Mouse (Mus musculus): ENCODE data around the gene Cfap299. TPM values are rescaled to one million over a fixed set of nuclear protein-coding genes. Genes with fewer than 3 reads are reported as not detected.

Gene Cfap299
- polyA plus RNA-seq, 1 experiment from 2014 or later: 0.37 TPM

GRCm38 (mm10) chr5:98613511-98613910 is 284.4 kb downstream of the Cfap299 start:
- Histone ChIP-seq H3K9me3 (replicated peaks) (no peaks in the 10 kb centered on the region), H3K4me1 (0 out of 2 replicates have a peak, but pooled peaks cover 5% of the 10 kb centered on the region), H3K4me3 (no peak overlapping the region), H3K27me3 (ENCODE audit: low read depth, poor library complexity, severe bottlenecking) (no peaks in the 10 kb centered on the region), H3K36me3 (no peaks in the 10 kb centered on the region), H3K27ac (replicated peaks) (no peak overlapping the region)
- no peak for DNase-seq (ENCODE audit: low spot score)
- 94% methylated on average over 5 of the region's 5 CpGs for WGBS

GRCm38 (mm10) chr5:98616902-98617301 is 287.8 kb downstream of the Cfap299 start:
- H3K4me3 ChIP-seq: no peak overlapping the region
- no peak for DNase-seq (ENCODE audit: low spot score)
- H3K27me3 ChIP-seq (ENCODE audit: low read depth, poor library complexity, severe bottlenecking): no peaks in the 10 kb centered on the region
- H3K4me1 ChIP-seq: 0 out of 2 replicates have a peak, but pooled peaks cover 5% of the 10 kb centered on the region
- H3K27ac ChIP-seq (replicated peaks): no peak overlapping the region
- no peaks in the 10 kb centered on the region for H3K36me3 ChIP-seq
- H3K9me3 ChIP-seq (replicated peaks): no peaks in the 10 kb centered on the region
- WGBS: 75% methylated on average over 3 of the region's 3 CpGs

GRCm38 (mm10) chr5:98617416-98617815 is 288.3 kb downstream of the Cfap299 start:
- Histone ChIP-seq H3K9me3 (replicated peaks) (no peaks in the 10 kb centered on the region), H3K27me3 (ENCODE audit: low read depth, poor library complexity, severe bottlenecking) (no peaks in the 10 kb centered on the region), H3K36me3 (no peaks in the 10 kb centered on the region), H3K4me1 (0 out of 2 replicates have a peak, but pooled peaks cover 5% of the 10 kb centered on the region), H3K4me3 (no peak overlapping the region), H3K27ac (replicated peaks) (no peak overlapping the region)
- WGBS: 89% methylated on average over 4 of the region's 4 CpGs
- DNase-seq (ENCODE audit: low spot score): no peak

GRCm38 (mm10) chr5:98650345-98650744 is 321.2 kb downstream of the Cfap299 start:
- Histone ChIP-seq H3K27me3 (ENCODE audit: low read depth, poor library complexity, severe bottlenecking) (no peaks in the 10 kb centered on the region), H3K4me3 (no peak overlapping the region), H3K4me1 (no peaks in the 10 kb centered on the region), H3K27ac (replicated peaks) (no peak overlapping the region), H3K36me3 (no peaks in the 10 kb centered on the region), H3K9me3 (replicated peaks) (no peaks in the 10 kb centered on the region)
- no peak for DNase-seq (ENCODE audit: low spot score)

- no peak overlapping the region for H3K27ac ChIP-seq (replicated peaks)
- 92% methylated on average over 5 of the region's 5 CpGs for WGBS
- no peaks in the 10 kb centered on the region for H3K4me1 ChIP-seq
- no peaks in the 10 kb centered on the region for H3K9me3 ChIP-seq (replicated peaks)
- no peaks in the 10 kb centered on the region for H3K27me3 ChIP-seq (ENCODE audit: low read depth, poor library complexity, severe bottlenecking)
- no peak for DNase-seq (ENCODE audit: low spot score)
- no peak overlapping the region for H3K4me3 ChIP-seq
- H3K36me3 ChIP-seq: no peaks in the 10 kb centered on the region
Observed at GRCm38 (mm10) chr5:98651049-98651448, 321.9 kb downstream of the Cfap299 start.

GRCm38 (mm10) chr5:98688254-98688653 is 359.1 kb downstream of the Cfap299 start:
- DNase-seq (ENCODE audit: low spot score): no peak
- Histone ChIP-seq H3K4me3 (no peak overlapping the region), H3K36me3 (no peaks in the 10 kb centered on the region), H3K9me3 (replicated peaks) (no peaks in the 10 kb centered on the region), H3K27me3 (ENCODE audit: low read depth, poor library complexity, severe bottlenecking) (no peaks in the 10 kb centered on the region), H3K27ac (replicated peaks) (no peak overlapping the region), H3K4me1 (no peaks in the 10 kb centered on the region)
- 95% methylated on average over 5 of the region's 5 CpGs for WGBS

- Histone ChIP-seq H3K4me3 (no peak overlapping the region), H3K4me1 (no peaks in the 10 kb centered on the region), H3K27ac (replicated peaks) (no peak overlapping the region), H3K9me3 (replicated peaks) (no peaks in the 10 kb centered on the region), H3K27me3 (ENCODE audit: low read depth, poor library complexity, severe bottlenecking) (no peaks in the 10 kb centered on the region), H3K36me3 (no peaks in the 10 kb centered on the region)
- no peak for DNase-seq (ENCODE audit: low spot score)
- 64% methylated on average over 5 of the region's 5 CpGs for WGBS
Observed at GRCm38 (mm10) chr5:98692070-98692469, 363.0 kb downstream of the Cfap299 start.

GRCm38 (mm10) chr5:98696336-98696735 is 367.2 kb downstream of the Cfap299 start:
- Histone ChIP-seq H3K4me1 (peaks cover 2% of the 10 kb centered on the region; the same call in 1 of the 2 replicates), H3K4me3 (no peak overlapping the region), H3K36me3 (no peaks in the 10 kb centered on the region), H3K27ac (replicated peaks) (no peak overlapping the region), H3K9me3 (replicated peaks) (no peaks in the 10 kb centered on the region), H3K27me3 (ENCODE audit: low read depth, poor library complexity, severe bottlenecking) (no peaks in the 10 kb centered on the region)
- WGBS: 80% methylated on average over 8 of the region's 8 CpGs
- no peak for DNase-seq (ENCODE audit: low spot score)

DNA sequence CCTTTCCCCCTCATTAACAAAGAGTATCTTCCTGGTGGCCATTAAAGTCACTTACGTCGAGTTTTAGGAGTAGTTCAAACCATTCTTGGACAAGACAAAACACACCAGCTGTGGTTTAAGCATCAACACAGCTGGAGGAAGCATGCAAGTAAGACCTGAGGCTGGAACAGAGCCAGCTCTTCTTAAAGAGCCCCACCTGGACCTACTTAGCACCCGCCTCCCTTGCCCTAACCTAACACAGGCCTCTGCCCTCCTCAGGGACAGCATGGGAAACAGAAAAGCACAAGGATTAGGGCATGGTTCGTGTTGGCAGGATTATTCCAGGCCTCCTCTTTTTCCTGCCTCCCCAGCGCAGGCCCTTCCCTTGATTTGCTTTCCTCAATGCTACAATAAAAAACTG is 374.9 kb downstream of the Cfap299 start:
- peaks cover 7% of the 10 kb centered on the region; the same call in 1 of the 2 replicates for H3K4me1 ChIP-seq

DNA sequence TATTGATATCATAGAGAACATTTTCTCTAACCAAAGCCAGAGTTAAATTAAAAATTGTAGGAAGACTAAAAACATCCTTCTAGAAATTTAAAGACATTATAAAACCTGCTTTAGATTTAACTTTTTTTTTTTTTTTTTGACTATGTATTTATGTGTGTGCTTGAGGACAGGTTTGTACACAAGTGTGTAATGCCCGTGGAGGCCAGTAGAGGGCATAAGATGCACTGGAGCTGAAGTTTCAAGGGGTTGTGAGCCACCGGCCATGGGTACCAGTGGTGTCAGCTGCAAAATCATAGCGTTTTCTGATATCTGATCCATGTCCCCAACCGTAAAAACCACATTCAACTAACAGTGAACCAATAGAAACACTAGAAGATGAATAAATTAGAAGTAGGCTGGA is 377.5 kb downstream of the Cfap299 start:
- Histone ChIP-seq H3K9me3 (replicated peaks) (no peaks in the 10 kb centered on the region), H3K4me1 (0 out of 2 replicates have a peak, but pooled peaks cover 4% of the 10 kb centered on the region), H3K36me3 (no peaks in the 10 kb centered on the region), H3K27me3 (ENCODE audit: low read depth, poor library complexity, severe bottlenecking) (no peaks in the 10 kb centered on the region), H3K27ac (replicated peaks) (no peak overlapping the region), H3K4me3 (no peak overlapping the region)
- DNase-seq (ENCODE audit: low spot score): no peak
- WGBS: 78% methylated on average over 4 of the region's 4 CpGs

More for the DNA sequence above, 374.9 kb downstream of the Cfap299 start:
- no peak overlapping the region for H3K4me3 ChIP-seq
- H3K36me3 ChIP-seq: no peaks in the 10 kb centered on the region
- WGBS: 63% methylated on average over 5 of the region's 5 CpGs
- DNase-seq (ENCODE audit: low spot score): no peak
- H3K27ac ChIP-seq (replicated peaks): no peak overlapping the region
- H3K9me3 ChIP-seq (replicated peaks): no peaks in the 10 kb centered on the region
- H3K27me3 ChIP-seq (ENCODE audit: low read depth, poor library complexity, severe bottlenecking): no peaks in the 10 kb centered on the region

GRCm38 (mm10) chr5:98715392-98715791 is 386.3 kb downstream of the Cfap299 start:
- H3K4me3 ChIP-seq: no peak overlapping the region
- 87% methylated on average over 2 of the region's 2 CpGs for WGBS

DNA sequence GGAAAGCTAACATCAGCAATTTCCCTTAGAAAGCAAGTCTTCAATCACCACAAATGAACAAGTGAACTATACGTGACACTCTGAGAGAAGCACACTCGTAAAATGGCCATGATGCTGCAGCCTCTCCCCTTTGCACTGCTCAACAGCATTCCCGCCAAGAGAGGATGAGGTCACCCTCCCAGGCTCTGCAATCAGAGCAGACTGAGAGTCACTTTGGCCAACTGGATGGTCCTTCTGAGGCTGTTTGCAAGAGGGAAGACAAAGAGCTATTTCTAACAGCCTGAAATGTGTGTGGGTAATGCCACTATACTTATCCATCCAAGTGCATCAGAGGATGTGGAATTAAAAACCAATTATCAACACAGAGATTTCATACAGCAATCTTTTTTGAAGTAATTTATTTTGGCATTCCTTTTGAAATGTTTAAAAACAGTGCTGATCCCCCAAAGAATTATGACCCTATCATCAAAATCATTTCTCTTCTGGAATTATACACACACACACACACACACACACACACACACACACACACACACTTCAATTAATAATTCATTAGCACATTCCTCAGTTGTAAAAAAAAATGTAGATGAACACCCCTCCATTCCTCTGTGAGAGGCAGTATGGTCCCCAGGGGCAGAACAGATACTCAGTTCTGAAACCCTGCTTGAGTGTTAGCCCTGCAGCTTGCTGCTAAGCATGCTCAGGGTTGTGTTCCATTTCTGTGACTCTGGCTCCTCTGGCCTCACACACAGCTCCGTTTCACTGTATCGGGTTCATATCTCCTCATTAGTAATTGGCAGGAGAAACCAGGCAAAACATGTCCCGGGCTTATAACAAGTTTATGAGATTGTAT is 403.3 kb downstream of the Cfap299 start:
- Histone ChIP-seq H3K4me3 (no peak overlapping the region), H3K36me3 (no peaks in the 10 kb centered on the region), H3K9me3 (replicated peaks) (no peaks in the 10 kb centered on the region), H3K27ac (replicated peaks) (no peak overlapping the region), H3K4me1 (0 out of 2 replicates have a peak, but pooled peaks cover 2% of the 10 kb centered on the region), H3K27me3 (ENCODE audit: low read depth, poor library complexity, severe bottlenecking) (no peaks in the 10 kb centered on the region)
- no peak for DNase-seq (ENCODE audit: low spot score)
- 80% methylated on average over 6 of the region's 6 CpGs for WGBS

More at GRCm38 (mm10) chr5:98715392-98715791, 386.3 kb downstream of the Cfap299 start:
- Histone ChIP-seq H3K4me1 (no peaks in the 10 kb centered on the region), H3K9me3 (replicated peaks) (no peaks in the 10 kb centered on the region), H3K27ac (replicated peaks) (no peak overlapping the region), H3K27me3 (ENCODE audit: low read depth, poor library complexity, severe bottlenecking) (no peaks in the 10 kb centered on the region), H3K36me3 (no peaks in the 10 kb centered on the region)
- no peak for DNase-seq (ENCODE audit: low spot score)

DNA sequence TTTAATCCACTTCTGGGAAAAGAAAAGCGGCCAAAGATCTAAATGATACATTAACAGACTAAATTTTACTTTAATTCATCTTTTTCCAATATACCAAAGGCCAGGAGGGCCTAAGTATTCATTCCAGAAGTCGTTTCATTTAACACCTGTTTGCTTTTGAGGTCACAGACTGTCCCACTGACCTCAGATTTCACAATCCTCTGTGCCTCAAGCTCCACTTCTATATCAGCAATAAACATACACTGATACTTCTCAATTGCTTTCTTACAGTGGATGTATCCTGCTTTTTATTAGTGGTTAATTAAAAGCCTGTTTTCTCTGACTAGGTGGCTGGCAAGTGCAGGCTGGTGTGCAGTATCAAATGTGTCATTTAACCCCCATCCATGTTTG is 403.9 kb downstream of the Cfap299 start:
- H3K4me1 ChIP-seq: 0 out of 2 replicates have a peak, but pooled peaks cover 2% of the 10 kb centered on the region
- DNase-seq (ENCODE audit: low spot score): no peak
- H3K36me3 ChIP-seq: no peaks in the 10 kb centered on the region
- H3K4me3 ChIP-seq: no peak overlapping the region
- no peaks in the 10 kb centered on the region for H3K27me3 ChIP-seq (ENCODE audit: low read depth, poor library complexity, severe bottlenecking)
- no peaks in the 10 kb centered on the region for H3K9me3 ChIP-seq (replicated peaks)
- WGBS: 77% methylated on average over 2 of the region's 2 CpGs
- no peak overlapping the region for H3K27ac ChIP-seq (replicated peaks)

Data from midbrain, embryonic 10.5 days (tissue).